Mouse (Mus musculus): ENCODE data around the gene Hsd17b2. TPM values are rescaled to one million over a fixed set of nuclear protein-coding genes. Genes with fewer than 3 reads are reported as not detected.

Gene Hsd17b2
- total RNA-seq, 4 experiments from 2014 or later = not detected

GRCm38 (mm10) chr8:117772597-117772996 lies 70.9 kb downstream of the Hsd17b2 start:
- DNase-seq (ENCODE audit: low spot score) = no peak

- DNase-seq (ENCODE audit: low spot score) = no peak
These were observed 73.9 kb downstream of the Hsd17b2 start for GRCm38 (mm10) chr8:117775626-117776025.

- DNase-seq (ENCODE audit: low spot score) = no peak
These were observed 74.4 kb downstream of the Hsd17b2 start for GRCm38 (mm10) chr8:117776075-117776474.

GRCm38 (mm10) chr8:117778531-117779322 lies 77.0 kb downstream of the Hsd17b2 start:
- no peak for DNase-seq (ENCODE audit: low spot score)

GRCm38 (mm10) chr8:117779344-117779743 lies 77.6 kb downstream of the Hsd17b2 start:
- DNase-seq (ENCODE audit: low spot score) = no peak

GRCm38 (mm10) chr8:117781375-117782129 lies 79.8 kb downstream of the Hsd17b2 start:
- DNase-seq (ENCODE audit: low spot score) = no peak

- no peak for DNase-seq (ENCODE audit: low spot score)
These were observed 81.3 kb downstream of the Hsd17b2 start for GRCm38 (mm10) chr8:117783021-117783420.

- no peak for DNase-seq (ENCODE audit: low spot score)
These were observed 84.7 kb downstream of the Hsd17b2 start for GRCm38 (mm10) chr8:117786428-117786827.

- no peak for DNase-seq (ENCODE audit: low spot score)
These were observed 91.0 kb downstream of the Hsd17b2 start for GRCm38 (mm10) chr8:117792616-117793144.

GRCm38 (mm10) chr8:117794581-117794980 lies 92.9 kb downstream of the Hsd17b2 start:
- no peak for DNase-seq (ENCODE audit: low spot score)

- DNase-seq (ENCODE audit: low spot score) = no peak
These were observed 94.8 kb downstream of the Hsd17b2 start for GRCm38 (mm10) chr8:117796464-117796863.

GRCm38 (mm10) chr8:117798066-117798465 lies 96.4 kb downstream of the Hsd17b2 start:
- DNase-seq (ENCODE audit: low spot score) = no peak

- DNase-seq (ENCODE audit: low spot score) = peak; percentile 92
These were observed 100.0 kb downstream of the Hsd17b2 start, which contains the start of gene Mphosph6 for GRCm38 (mm10) chr8:117801443-117802298. TSS of gene Mphosph6 (minus strand) at chr8:117801943.

GRCm38 (mm10) chr8:117802299-117802689 lies 100.6 kb downstream of the Hsd17b2 start:
- DNase-seq (ENCODE audit: low spot score) = no peak

GRCm38 (mm10) chr8:117805419-117805818 lies 103.7 kb downstream of the Hsd17b2 start:
- no peak for DNase-seq (ENCODE audit: low spot score)

Other genes starting within 250 kb of the Hsd17b2 start
- 10 to 100 TPM in 1 of 4 experiments, 1 to 10 TPM in 3; 5.3 to 10.4 (median 7.5) TPM for gene Plcg2, start 203.6 kb upstream of the Hsd17b2 start, total RNA-seq (2022)
- gene Sdr42e1, start 28.2 kb upstream of the Hsd17b2 start, total RNA-seq (2022) = 1 to 10 TPM; 2.1 to 2.8 (median 2.2) TPM
- gene Mphosph6, start 100.0 kb downstream of the Hsd17b2 start, total RNA-seq (2022) = 10 to 100 TPM in 2 of 4 experiments, 1 to 10 TPM in 2; 4.7 to 10.2 (median 9.4) TPM

Measured in heart, adult 8-10 months (tissue).